Mouse (Mus musculus): ENCODE results near the gene Foxc2.
"Not testable (repeated sequence)": the region's sequence is repeated elsewhere in the genome, so short reads cannot be mapped to it uniquely, and the experiment has no call there.

Gene Foxc2

GRCm38 (mm10) chr8:121119635-121120455 lies 3.9 kb downstream of the Foxc2 start:
- no peak for DNase-seq (ENCODE audit: low read depth, low spot score)

- no peak for DNase-seq (ENCODE audit: low read depth, low spot score)
Observed at GRCm38 (mm10) chr8:121120456-121121419, 4.8 kb downstream of the Foxc2 start.

DNA sequence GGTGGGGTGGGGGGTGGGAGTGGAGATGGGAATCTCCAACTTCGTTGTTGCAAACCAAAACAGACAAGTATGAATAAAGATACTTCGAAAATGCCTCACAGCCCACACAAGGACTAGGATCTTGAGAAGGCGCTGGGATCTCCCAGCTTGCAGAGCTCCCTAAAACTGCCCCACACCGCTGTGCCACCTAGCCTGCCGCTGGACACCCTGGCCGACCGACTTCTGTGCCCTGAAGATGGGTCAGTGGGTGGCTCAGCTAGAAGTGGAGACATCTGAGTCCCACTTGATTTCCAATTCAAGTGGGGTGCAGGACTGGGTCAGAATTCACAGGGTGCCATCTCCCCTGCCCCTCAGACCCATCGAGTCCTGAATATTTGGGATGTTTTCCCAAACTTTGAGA lies 5.7 kb downstream of the Foxc2 start:
- DNase-seq (ENCODE audit: low read depth, low spot score), result no peak

DNA sequence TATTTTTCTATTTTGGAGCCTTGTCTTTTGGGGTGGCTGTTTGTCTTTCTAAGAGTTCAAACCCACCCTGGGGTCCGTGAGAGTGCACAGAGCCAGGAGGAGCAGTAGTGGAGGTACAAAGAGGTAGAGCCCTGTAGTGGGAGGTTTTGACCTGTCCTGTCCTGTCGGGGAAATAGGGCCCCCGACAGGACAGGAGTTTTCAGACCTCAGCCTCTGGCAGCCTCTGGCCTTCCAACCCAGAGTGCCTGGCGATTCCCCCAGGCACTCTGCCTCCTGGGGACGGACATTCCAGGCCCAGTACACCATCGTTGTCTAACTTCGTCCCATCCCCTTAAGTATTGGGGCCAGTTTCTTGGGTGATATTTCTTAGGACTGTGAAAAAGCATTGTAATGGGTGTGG lies 6.4 kb downstream of the Foxc2 start:
- no peak for DNase-seq (ENCODE audit: low read depth, low spot score)

- DNase-seq (ENCODE audit: low read depth, low spot score), result no peak
Observed at GRCm38 (mm10) chr8:121123113-121123512, 7.1 kb downstream of the Foxc2 start.

GRCm38 (mm10) chr8:121124547-121125239 lies 8.7 kb downstream of the Foxc2 start:
- no peak for DNase-seq (ENCODE audit: low read depth, low spot score)

GRCm38 (mm10) chr8:121125311-121125876 lies 9.4 kb downstream of the Foxc2 start:
- peak; percentile 8 for DNase-seq (ENCODE audit: low read depth, low spot score)

- no peak for DNase-seq (ENCODE audit: low read depth, low spot score)
Observed at GRCm38 (mm10) chr8:121126191-121126590, 10.2 kb downstream of the Foxc2 start.

DNA sequence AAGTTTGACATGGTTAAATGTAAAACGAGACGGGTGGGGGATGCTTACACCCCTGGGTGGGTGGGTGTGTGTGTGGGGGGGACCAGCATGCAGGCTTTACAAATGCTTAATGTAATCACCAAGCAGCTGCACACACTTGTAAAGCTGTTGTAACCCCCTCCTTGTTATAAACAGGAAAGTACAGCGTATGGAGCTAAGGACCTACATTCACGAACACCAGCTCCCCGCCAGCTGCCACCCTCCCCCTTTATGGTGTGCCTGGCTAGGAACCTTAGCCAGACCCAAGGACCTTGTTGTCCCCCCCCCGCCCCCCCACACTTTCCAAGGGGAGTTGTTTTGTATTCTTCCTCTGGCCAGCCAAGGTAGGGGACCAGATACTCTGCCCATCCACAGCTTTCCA lies 10.7 kb downstream of the Foxc2 start:
- DNase-seq (ENCODE audit: low read depth, low spot score), result no peak

DNA sequence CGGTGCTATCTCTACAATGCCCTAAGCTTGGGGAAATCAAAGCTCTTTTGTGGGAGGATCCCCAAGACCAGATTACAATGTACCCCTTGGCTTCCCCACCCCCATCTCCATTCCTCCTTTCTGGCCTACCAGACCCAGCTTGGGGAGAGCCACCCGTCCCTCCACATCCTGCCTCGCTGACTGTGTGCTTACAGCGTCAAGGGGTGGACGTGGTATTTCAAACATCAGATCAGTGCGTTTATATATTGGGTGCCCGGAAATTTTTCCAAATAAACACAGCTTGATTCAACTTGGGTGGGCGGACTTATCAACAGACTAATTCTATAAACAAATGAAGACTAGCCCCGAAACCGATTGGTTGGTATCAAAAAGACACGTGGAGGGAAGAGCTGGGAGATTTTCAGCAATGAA lies 11.3 kb downstream of the Foxc2 start:
- no peak for DNase-seq (ENCODE audit: low read depth, low spot score)

- no peak for DNase-seq (ENCODE audit: low read depth, low spot score)
Observed at GRCm38 (mm10) chr8:121127756-121128375, 11.9 kb downstream of the Foxc2 start, which contains the start of gene Foxl1. Gene Foxl1 (plus strand): TSS chr8:121127940.

DNA sequence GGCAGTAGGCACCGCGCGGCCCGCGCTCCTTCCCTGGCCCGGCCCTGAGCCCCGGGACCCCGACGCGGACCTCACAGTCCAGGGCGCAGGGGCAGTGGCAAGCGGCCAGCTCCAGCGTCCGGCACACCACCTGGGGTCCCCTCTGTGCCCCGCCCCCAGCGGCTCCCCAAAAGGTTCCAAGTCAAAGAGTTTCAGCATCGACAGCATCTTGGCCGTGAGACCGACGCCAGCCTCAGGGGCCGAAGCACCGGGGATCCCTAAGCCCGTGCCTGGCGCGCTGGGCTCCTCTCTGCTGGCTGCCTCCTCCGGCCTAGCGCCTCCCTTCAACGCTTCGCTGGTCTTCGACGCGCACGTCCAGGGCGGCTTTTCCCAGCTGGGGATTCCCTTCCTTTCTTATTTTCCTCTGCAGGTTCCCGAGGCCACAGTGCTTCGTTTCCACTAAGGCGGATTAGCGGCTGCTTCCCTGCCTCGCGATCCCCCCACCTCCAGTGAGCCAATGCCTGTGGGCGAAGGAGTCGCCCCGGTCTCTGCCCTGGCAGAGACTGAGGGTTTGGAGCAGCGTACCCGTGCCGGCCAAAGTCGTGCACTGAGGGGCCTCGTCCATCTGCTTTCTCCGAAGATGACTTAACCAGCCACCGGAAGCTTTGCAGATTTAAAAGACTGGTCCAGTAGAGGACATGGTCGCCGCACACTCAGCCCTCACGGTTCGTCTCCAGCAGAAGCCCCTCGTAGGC lies 12.7 kb downstream of the Foxc2 start:
- no peak for DNase-seq (ENCODE audit: low read depth, low spot score)

- no peak for DNase-seq (ENCODE audit: low read depth, low spot score)
Observed at GRCm38 (mm10) chr8:121129265-121129940, 13.4 kb downstream of the Foxc2 start.

DNA sequence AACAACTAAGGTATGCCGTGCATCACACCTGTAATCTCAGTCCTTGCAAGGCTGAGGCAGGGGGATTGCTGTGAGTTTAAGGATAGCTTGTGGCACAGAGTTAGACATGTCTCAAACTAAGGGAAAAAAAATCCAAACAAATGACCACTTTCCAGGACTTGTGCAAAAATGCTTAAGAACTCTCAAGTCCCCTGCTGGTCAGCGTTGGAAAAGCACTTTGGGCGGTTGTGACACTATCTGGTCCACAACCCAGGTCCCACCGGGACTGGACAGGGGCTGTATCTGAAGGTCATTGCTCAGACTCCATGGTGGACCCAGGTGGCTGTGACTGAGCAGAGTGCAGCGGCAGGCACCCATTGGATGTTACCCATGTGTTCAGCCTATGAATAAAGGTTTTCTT lies 14.6 kb downstream of the Foxc2 start:
- DNase-seq (ENCODE audit: low read depth, low spot score), result no peak

GRCm38 (mm10) chr8:121132961-121133513 lies 17.1 kb downstream of the Foxc2 start:
- DNase-seq (ENCODE audit: low read depth, low spot score), result no peak

DNA sequence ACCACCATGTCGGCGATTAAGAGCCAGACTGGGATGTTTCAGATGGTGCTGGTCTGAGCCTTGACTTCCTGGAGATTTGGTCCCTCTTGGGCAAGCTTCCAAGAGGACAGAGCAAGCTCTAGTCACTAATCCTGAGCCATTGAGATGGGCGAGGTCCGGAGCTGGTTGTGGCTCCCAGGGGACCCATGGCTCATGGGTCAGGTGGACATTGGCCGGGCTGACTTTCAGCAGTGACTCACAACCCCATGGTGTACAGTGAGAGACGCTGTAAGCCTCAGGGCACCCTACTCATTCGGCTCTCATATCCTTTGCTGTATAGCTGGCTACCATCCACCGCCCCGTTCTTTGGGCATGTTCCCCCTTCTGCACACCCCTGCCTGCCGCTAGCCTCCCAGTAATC lies 18.1 kb downstream of the Foxc2 start:
- DNase-seq (ENCODE audit: low read depth, low spot score), result no peak

GRCm38 (mm10) chr8:121134512-121134911 lies 18.5 kb downstream of the Foxc2 start:
- no peak for DNase-seq (ENCODE audit: low read depth, low spot score)

GRCm38 (mm10) chr8:121136856-121137255 lies 20.9 kb downstream of the Foxc2 start:
- DNase-seq (ENCODE audit: low read depth, low spot score), result no peak

DNA sequence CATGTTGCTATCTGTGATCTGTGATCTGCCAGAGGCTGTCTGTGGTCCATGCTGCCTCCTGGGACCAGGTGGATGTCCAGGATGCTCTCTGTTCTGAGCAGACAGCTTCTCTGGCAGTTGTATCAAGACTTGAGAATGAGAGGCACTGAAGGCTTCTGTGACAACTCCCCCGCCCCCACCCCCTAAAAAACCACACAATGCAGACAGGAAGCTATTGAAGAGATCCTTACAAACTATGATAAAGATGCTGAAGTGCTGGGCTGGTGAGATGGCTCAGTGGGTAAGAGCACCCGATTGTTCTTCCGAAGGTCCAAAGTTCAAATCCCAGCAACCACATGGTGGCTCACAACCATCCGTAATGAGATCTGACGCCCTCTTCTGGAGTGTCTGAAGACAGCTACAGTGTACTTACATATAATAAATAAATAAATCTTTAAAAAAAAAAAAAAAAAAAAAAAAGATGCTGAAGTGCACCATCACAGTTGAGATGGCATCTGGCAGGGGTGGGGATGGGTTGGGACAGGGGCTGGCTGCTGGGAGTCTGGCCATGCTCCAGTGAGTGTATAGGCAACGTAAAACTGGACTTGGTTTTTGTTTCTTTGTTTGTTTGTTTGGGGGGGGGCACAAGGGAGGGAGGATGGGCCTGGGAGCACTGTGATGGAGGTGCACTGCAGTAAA lies 29.6 kb downstream of the Foxc2 start:
- not testable (repeated sequence) for DNase-seq (ENCODE audit: low read depth, low spot score)
